Mouse (Mus musculus) thymus, adult 18-20 months (tissue): ENCODE data around the gene Prickle1.

Source experiments
- DNase-seq, 2 experiments: peaks; one replicate each; pipeline ENCODE4 v3.0.0; 2022; ENCODE audit warnings: mixed read lengths in 2 of 2

Prickle1 gene

DNA sequence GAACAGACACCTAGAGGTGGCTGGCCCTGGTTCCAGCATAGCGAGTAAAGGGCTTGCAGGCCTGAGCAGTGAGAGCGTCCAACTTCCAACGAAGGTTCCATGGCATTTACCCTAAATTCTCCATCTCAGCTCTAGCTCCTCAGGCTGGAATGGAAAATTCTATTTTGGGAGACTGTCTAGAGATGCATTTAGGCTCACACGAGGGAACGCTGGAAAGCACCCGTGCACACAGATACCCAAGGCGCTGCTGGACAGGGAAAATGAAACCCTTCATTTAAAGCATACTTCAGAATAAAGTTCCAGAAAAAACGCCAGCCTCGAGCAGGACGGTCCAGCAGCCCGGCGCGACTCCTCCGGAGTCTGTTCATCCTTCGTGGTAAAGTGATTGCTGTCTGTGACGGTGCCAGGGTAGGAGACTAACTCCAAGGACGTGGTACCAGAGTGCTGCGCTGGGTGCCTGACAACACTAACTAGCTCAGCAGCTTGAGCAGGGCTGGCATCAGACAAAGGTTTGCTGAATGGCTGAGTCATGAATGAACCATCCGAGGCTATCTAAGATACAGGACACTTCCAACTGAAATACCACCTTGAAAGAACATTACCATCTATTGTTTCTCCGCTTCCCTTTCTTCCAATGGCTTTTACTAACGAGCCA lies 57.0 kb downstream of the Prickle1 start:
- no peak for DNase-seq

DNA sequence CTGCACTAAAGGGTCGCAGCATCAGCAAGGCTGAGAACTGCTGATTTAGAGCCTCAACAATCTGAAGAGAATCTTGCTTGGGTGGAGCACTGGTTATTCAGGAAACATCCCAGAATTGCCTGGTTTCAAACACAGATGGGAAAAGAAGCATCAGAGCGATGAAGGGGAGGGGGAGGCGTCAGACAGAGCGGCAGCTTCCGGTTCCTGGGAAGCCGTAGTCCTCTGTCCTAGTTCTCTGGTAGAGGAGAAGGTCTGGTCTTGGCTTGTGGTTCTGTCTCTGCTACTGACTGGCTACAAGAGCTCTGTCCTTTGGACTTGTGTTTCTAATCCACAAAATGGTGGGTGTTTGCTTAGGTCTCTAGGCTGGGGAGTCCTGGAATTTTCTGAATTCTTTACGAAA lies 57.9 kb downstream of the Prickle1 start:
- DNase-seq = no peak

GRCm38 (mm10) chr15:93536191-93536590 lies 59.5 kb downstream of the Prickle1 start:
- DNase-seq = no peak

GRCm38 (mm10) chr15:93530703-93531032 lies 65.0 kb downstream of the Prickle1 start:
- DNase-seq = no peak

DNA sequence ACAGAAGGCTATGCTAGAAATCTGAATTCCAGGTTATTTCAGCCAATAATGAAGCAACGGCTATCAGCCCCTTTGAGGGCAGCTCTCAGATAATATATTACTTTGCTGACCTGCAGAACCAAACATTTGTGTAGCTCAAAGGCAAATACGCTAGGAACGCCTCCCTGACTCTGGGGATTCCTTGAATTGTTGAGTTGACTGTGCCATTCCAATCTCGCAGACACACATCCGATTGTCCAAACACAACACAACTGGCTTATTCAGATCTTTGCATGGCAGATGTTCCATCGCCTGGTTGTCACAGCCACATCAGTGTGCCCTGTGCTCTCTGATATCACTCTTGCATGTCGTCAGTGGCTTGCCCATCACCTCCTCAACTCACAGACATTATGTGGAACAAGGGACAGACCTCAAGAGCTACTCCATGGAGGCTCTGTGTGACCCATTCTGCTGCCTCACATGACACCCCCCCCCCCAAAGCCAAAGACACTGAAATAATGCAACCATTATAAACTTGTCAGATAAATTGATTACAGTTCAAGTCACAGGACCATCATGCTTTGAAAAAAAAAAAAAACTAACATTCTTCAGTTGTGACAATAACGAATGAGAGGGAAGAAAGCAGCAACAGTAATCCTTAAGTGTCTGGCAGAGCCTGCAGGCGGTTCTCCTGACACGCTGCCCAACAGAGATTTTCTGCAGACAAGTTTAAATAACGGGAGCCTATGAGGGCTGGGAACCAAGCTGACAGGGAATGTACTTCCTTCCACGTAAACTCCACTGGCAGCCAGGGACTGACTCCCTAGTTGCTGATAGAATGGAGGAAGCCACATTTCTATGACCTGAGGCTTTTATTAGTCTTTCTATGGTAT lies 65.6 kb downstream of the Prickle1 start:
- no peak for DNase-seq

GRCm38 (mm10) chr15:93525305-93525917 lies 70.3 kb downstream of the Prickle1 start:
- no peak for DNase-seq

GRCm38 (mm10) chr15:93521787-93522180 lies 73.9 kb downstream of the Prickle1 start:
- no peak for DNase-seq

- DNase-seq = no peak
These were observed 74.5 kb downstream of the Prickle1 start for GRCm38 (mm10) chr15:93521088-93521786.

- DNase-seq = no peak
These were observed 75.6 kb downstream of the Prickle1 start for GRCm38 (mm10) chr15:93519836-93520826.

DNA sequence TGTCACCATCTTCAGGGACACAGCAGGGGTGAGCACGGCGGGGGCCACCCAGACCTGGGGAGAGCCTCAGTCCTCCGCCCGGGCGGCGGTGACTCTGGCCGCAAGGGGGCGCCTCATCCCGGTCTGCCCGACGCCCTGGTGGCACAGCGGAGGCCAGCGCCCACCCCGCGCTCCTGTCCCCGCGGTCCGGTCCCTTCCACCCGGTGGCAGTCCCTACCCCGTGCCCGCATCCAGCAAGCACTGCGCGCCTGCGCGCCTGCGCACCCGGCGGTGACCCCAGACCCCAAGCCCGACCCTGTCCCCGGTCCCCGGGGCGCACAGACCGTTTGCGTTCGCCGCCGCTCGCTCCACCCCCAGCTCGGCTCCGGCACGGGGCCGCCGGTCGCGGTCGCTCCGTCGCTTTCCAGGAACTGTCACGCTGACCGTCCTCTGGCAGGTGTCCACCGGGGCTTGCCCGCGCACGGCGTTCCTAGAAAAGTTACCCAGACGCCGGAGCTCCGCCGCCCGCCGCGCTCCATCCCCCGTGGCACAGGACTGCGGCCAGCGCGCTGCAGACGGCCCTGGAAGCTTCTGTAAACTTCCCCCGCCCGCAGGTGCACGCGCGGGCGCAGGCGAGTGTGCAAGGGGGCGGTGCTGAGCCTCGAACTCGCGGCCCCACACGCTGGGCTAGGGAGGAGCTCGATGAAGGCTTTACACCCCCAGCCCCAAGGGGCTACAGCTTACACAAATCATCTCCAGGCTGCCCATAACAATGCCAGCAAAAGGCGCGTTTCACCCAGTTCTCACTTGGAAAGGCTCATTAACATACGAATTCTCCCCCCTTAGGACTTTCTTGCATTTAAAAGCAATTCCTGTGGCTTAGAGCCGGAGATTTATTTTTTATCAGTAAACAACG lies 76.5 kb downstream of the Prickle1 start:
- DNase-seq = peak; percentile 69 to 72

DNA sequence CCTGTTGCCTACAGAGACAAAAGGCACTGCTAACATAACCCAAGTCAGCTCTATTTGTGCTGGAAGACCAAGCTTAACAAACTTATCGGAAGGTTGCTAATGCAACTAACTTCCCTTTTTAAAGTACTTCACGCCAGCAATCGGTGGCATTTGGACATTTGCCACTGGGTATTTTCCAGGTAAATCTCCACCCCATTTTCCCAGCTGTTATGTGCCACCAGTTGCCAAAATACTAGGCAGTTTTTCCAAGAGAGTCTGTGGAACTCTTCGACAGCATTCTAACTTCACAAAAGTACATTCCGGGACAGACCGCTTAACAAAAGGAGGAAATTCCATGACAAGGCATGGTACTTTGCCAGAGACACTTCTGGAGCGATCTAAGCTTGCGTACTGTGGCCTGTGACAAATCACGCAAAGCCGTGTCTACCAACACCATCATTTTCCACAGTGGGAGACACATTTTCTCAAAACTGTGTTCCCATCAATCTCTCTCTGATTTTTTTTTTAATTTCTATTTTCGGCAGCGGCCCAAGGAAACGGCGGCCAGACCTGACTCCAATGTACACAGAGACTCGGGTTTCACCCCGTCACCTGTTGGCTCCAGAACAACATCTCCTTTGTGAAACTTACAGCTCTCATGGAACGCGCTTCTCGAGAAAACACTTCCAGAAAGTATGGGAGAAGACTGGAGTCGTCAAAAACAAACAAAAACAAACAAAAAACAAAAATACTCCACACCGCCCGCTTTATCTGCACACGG lies 77.4 kb downstream of the Prickle1 start:
- no peak for DNase-seq

GRCm38 (mm10) chr15:93517022-93517565 lies 78.6 kb downstream of the Prickle1 start:
- no peak for DNase-seq

- DNase-seq = no peak
These were observed 80.4 kb downstream of the Prickle1 start for GRCm38 (mm10) chr15:93515316-93515715.

GRCm38 (mm10) chr15:93513939-93514341 lies 81.8 kb downstream of the Prickle1 start:
- peak; percentile 30 to 42 for DNase-seq

DNA sequence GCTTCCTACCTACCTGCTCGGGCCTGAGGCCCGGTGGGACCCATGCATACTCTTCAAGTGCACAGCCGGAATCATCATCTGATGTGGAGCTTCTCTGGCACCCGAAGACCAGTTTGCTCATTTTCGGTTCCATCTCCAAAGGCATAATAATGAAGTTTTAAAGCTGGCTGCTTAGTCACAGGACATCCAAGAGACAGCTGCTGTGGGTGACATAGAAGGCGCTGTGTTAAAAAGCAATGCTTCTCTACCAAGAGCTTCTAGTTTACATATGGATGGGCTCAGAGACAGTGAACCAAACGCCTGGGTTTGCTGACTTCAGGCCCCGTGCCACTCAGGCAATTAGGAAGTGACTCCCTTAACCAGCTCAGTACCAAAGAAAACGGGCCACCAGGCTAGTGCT lies 83.3 kb downstream of the Prickle1 start:
- no peak for DNase-seq

GRCm38 (mm10) chr15:93510690-93511336 lies 84.9 kb downstream of the Prickle1 start:
- no peak for DNase-seq

DNA sequence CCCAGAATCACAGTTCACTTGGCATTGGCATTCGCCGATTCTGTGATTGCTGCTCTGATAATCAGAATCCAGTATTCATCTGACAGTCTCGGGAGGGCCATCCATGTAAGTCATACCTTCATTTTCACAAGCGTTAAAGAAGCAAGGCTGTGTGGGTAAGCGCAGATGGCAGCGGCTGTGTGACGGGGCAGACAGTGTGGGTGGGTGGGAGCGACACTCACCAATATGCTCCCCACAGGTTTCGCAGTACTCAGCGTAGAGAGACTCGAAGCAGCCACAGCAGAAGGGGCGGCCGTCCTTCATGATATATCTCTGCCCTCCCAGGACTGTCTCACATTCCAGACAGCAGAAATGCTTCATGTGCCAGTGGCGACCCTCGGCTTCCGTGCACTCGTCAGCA lies 90.9 kb downstream of the Prickle1 start:
- DNase-seq = no peak

DNA sequence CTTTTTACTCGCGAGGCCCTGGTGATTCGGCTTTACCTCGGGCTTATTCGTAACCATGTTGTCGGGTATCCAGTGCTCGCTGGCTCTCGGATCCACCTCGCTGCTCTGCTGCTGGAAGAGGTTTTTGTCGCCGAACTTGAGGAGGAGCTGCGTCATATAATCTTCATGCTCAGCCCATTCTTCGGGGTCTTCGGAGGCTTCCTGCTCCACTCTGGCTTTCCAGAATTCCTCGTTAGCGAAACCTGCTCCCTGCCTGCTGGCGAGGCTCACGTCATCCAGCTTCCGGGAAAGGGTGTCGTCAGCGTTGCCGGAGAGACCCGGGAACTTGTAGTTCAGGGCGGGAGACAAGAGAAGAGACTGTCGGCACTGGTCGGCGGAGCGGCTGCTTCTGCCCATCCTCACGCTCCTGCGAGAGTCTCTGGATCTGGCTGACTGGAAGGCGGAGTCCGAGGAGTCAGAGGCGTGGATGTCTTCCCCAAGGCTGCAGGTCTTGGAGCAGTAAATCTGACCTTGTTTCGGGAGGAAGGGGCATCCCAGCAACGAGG lies 92.4 kb downstream of the Prickle1 start:
- DNase-seq = no peak

DNA sequence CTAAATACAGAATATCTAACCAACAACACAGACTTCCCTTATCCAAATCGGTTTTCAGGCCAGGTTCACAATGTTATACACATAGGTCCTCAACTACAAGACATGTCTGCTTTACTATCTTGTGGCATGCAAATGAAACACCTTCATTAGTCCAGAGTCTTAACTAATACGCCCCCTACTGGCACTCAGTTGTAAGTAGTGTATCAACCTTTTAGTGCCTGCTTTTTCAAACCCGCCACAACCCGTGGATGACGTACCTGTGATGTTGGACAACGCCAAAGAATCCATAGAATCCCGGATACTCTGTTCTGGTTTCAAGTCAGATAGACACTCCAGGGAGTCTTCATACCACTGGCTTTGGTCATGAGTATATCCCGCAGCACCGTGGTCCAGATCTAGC lies 93.0 kb downstream of the Prickle1 start:
- DNase-seq = no peak
